Mouse (Mus musculus) hindbrain, embryonic 14.5 days (tissue): ENCODE measurements at regions not wholly inside any gene's neighbourhood (a gene's known extent, or its start where the extent isn't known, plus 50 kb on each side); places are given as distances from the start of the nearest gene placed in this dataset.

Experiments
- ATAC-seq: fragments of 200-750 bp; cut with Nextera tagmentation; 2 replicates; pipeline ENCODE4 v1.8.0; 2017; ENCODE audit warnings: moderate number of reproducible peaks, mild to moderate bottlenecking, moderate TSS enrichment, moderate library complexity; ENCODE audit not compliant: low FRiP score
- DNase-seq: peaks from one replicate; pipeline ENCODE4 v3.0.0-alpha.2; 2015; ENCODE audit warnings: low spot score
- H3K27ac ChIP-seq: fragments of 300-500 bp; sonication (generic); 2 replicates; pipeline ENCODE4 v1.5.1; 2014; ENCODE audit warnings: mild to moderate bottlenecking, moderate library complexity
- H3K27me3 ChIP-seq: fragments of 300-500 bp; sonication (generic); 2 replicates; pipeline ENCODE4 v1.6.1; 2014; ENCODE audit warnings: mild to moderate bottlenecking, low read length, mixed read lengths; ENCODE audit not compliant: control insufficient read depth, insufficient read depth
- H3K36me3 ChIP-seq: fragments of 300-500 bp; sonication (generic); replicated peaks from 2 replicates; pipeline ENCODE4 v1.6.1; 2014; ENCODE audit not compliant: control insufficient read depth, insufficient read depth
- H3K4me1 ChIP-seq: fragments of 300-500 bp; sonication (generic); replicated peaks from 2 replicates; pipeline ENCODE4 v1.6.1; 2014; ENCODE audit warnings: antibody characterized with exemption, low read length, mixed read lengths; ENCODE audit not compliant: control insufficient read depth, insufficient read depth
- H3K4me2 ChIP-seq: fragments of 300-500 bp; sonication (generic); replicated peaks from 2 replicates; pipeline ENCODE4 v1.6.1; 2014; ENCODE audit warnings: mild to moderate bottlenecking, moderate library complexity
- H3K4me3 ChIP-seq: fragments of 300-500 bp; sonication (generic); replicated peaks from 2 replicates; pipeline ENCODE4 v1.5.1; 2014; ENCODE audit warnings: mild to moderate bottlenecking, low read length
- H3K9ac ChIP-seq: fragments of 300-500 bp; sonication (generic); 2 replicates; pipeline ENCODE4 v1.6.1; 2014
- H3K9me3 ChIP-seq: fragments of 300-500 bp; sonication (generic); 2 replicates; pipeline ENCODE4 v1.6.1; 2016; ENCODE audit warnings: low read length; ENCODE audit not compliant: control insufficient read depth
- WGBS: fragments of 180-500 bp; shearing (Covaris S2); extraction: QIAGEN DNeasy Blood & Tissue Kit; methylation state at CpG from one replicate; pipeline ENCODE4 v1.1.7; 2014; 5-methylcytosine and 5-hydroxymethylcytosine counted together

DNA sequence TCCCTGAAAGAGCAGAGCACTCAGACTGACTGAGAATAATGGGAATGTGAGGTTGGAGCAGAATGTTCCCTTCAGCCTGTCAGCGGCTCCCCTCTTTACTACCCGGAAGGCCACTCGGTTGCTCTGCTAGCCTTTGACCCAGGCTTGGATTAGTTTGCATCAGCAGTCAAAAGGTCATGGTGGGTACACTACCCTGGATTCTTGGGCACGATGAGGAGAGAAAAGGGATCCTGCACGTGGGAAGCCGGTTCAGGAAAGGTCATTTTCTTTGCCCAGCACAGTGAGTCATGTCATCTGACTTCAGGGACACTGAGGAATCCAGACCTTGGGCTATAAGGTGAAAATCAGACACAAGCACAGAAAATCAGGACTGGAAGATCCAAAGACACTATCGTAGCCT lies 443.3 kb downstream of the Rps24 start:
- Histone ChIP-seq H3K9ac (no peak overlapping the region), H3K4me1 (0 out of 2 replicates have a peak, but pooled peaks cover 7% of the 10 kb centered on the region), H3K27me3 (no peaks in the 10 kb centered on the region), H3K9me3 (no peaks in the 10 kb centered on the region), H3K36me3 (no peaks in the 10 kb centered on the region), H3K4me2 (no peak overlapping the region), H3K27ac (no peak overlapping the region), H3K4me3 (no peak overlapping the region)
- DNase-seq (no peak), ATAC-seq (no peak)
- WGBS = 33% methylated on average over 7 of the region's 7 CpGs

DNA sequence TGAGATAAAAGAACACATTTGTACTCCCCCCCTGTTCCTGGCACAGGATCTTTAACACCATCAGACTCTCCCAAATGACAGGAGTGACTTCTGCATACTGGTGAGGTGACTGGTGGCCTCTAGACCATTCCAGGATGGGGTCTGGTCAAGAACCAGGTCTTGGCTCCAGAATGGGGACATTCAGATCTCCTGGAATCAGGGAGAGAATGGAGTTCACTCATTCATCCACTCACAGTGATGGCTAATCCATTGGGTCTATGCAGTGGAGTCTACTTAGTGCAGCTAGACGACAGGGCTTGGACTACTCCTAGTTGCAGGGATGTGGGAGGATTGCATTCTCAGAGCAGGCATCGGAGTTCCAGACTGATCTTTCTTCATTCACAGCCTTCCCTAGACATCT lies 451.0 kb downstream of the Rps24 start:
- no peak overlapping the region for H3K27ac ChIP-seq
- DNase-seq = no peak
- no peak overlapping the region for H3K4me3 ChIP-seq
- H3K27me3 ChIP-seq = no peaks in the 10 kb centered on the region
- no peaks in the 10 kb centered on the region for H3K36me3 ChIP-seq
- no peak for ATAC-seq
- no peak overlapping the region for H3K4me2 ChIP-seq
- no peaks in the 10 kb centered on the region for H3K9me3 ChIP-seq
- WGBS = 98% methylated on average over 2 of the region's 2 CpGs
- no peak overlapping the region for H3K9ac ChIP-seq
- 0 out of 2 replicates have a peak, but pooled peaks cover 4% of the 10 kb centered on the region for H3K4me1 ChIP-seq

DNA sequence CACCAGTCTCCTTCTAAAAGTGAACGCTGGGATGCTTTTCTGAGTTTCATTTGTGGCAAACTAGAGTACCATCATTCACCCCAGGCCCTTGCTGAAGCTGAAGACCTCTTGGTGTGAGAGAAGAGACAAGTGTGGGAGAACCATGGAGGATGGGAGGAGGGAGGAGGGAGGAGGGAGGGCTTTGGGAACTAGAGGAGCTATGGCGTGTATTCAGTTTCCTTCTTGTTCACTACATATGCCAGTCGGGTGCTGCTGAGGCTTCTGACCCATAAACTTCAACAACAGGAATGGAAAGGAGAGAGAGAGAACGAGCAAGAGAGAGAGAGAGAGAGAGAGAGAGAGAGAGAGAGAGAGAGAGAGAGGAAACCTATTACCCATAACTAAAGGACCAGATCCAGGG lies 452.1 kb downstream of the Rps24 start:
- 0 out of 2 replicates have a peak, but pooled peaks cover 4% of the 10 kb centered on the region for H3K4me1 ChIP-seq

DNA sequence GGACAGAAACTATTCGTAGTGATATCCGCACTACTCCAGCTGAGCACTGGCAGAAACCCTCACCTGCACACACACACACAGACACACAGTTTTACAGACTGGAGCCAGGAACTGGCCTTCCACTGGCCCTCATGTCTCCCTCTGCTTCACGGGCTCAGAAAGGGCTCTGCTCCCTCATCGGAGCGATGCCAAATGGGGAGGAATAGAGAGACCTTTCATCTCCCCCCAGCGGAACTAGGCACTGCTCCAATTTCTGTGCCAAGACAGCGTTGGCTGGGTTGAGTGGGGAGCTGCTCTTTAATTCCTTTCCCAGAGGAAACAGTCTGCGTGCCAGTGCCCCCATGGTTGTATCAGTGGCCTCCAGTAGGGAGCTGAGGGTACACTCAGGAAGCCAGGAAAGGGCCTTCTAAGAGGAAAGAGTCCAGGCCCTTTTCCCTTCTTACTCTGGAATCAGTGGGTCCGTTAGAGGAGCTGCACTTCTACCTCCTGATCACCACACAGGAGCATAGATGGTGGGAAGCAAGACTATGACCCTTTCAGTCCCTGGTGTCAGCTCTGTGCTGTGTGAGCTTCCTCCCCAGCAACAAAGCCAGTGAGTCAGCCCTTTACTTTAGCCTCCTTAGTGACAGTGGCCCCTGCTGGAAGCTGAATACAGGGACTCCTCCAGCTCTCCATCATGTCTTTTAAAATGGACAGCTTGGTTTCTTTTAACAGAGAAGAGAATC lies 452.7 kb downstream of the Rps24 start:
- DNase-seq (peak; percentile 80), ATAC-seq (peak; percentile 81; the same call in 1 of the 2 replicates)
- Histone ChIP-seq H3K36me3 (no peaks in the 10 kb centered on the region), H3K9ac (no peak overlapping the region), H3K4me1 (0 out of 2 replicates have a peak, but pooled peaks cover 4% of the 10 kb centered on the region), H3K4me2 (no peak overlapping the region), H3K27me3 (no peaks in the 10 kb centered on the region), H3K4me3 (no peak overlapping the region), H3K9me3 (no peaks in the 10 kb centered on the region), H3K27ac (peak overlapping the region; percentile 71)
- 55% methylated on average over 9 of the region's 9 CpGs for WGBS

More for the DNA sequence above, 452.1 kb downstream of the Rps24 start:
- no peaks in the 10 kb centered on the region for H3K9me3 ChIP-seq
- no peaks in the 10 kb centered on the region for H3K36me3 ChIP-seq
- ATAC-seq (no peak), DNase-seq (no peak)
- no peak overlapping the region for H3K4me3 ChIP-seq
- H3K27ac ChIP-seq = no peak overlapping the region
- H3K9ac ChIP-seq = no peak overlapping the region
- WGBS = 72% methylated on average over 4 of the region's 4 CpGs
- H3K27me3 ChIP-seq = no peaks in the 10 kb centered on the region
- no peak overlapping the region for H3K4me2 ChIP-seq

DNA sequence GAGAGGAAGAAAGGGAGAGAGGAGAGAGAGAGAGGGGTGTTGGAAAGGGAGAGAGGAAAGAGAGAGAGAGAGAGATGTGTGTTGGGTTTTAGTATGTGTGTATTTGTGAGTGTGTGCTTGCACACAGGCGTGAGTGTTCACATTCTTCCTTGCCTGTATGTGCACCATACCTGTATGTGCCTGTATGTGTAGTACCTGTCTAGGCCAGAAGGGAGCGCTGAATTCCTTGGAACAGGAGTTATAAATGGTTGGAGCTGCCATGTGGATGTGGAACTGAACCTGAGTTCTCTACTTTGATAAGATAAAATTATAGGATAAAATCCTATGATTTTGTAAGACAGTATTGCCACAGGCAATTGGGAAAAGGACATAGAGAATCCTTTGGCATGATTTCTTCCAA lies 458.8 kb downstream of the Rps24 start:
- no peaks in the 10 kb centered on the region for H3K36me3 ChIP-seq
- WGBS = 43% methylated on average over 2 of the region's 2 CpGs
- H3K4me2 ChIP-seq = no peak overlapping the region
- H3K27ac ChIP-seq = no peak overlapping the region
- DNase-seq (no peak), ATAC-seq (no peak)
- no peaks in the 10 kb centered on the region for H3K27me3 ChIP-seq
- no peak overlapping the region for H3K9ac ChIP-seq
- H3K9me3 ChIP-seq = peaks cover 3% of the 10 kb centered on the region; the same call in 1 of the 2 replicates
- H3K4me3 ChIP-seq = no peak overlapping the region
- no peaks in the 10 kb centered on the region for H3K4me1 ChIP-seq

DNA sequence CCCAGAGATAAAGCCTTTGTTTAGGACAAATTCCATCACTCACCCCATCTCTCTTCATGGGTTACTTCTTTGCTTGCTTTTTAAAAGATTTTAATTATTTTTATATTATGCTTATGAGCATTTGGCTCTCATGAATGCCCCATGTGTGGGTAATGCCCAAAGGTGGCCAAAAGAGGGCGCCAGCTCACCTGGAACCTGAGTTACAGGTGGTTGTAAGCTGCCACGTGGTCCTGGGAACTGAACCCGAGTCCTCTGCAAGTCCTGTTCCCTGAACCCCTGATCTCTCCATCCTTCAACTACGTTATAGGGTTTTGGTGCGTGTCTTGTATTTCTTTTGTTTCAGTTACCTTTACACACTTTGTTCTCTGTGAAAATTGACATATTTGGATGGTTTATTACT lies 460.2 kb downstream of the Rps24 start:
- H3K4me3 ChIP-seq = no peak overlapping the region
- no peak for ATAC-seq
- DNase-seq = no peak
- H3K9ac ChIP-seq = no peak overlapping the region
- peaks cover 3% of the 10 kb centered on the region; the same call in 1 of the 2 replicates for H3K9me3 ChIP-seq
- 83% methylated on average over 5 of the region's 5 CpGs for WGBS
- H3K27ac ChIP-seq = no peak overlapping the region
- no peak overlapping the region for H3K4me2 ChIP-seq
- H3K4me1 ChIP-seq = no peaks in the 10 kb centered on the region
- H3K36me3 ChIP-seq = no peaks in the 10 kb centered on the region
- H3K27me3 ChIP-seq = no peaks in the 10 kb centered on the region

DNA sequence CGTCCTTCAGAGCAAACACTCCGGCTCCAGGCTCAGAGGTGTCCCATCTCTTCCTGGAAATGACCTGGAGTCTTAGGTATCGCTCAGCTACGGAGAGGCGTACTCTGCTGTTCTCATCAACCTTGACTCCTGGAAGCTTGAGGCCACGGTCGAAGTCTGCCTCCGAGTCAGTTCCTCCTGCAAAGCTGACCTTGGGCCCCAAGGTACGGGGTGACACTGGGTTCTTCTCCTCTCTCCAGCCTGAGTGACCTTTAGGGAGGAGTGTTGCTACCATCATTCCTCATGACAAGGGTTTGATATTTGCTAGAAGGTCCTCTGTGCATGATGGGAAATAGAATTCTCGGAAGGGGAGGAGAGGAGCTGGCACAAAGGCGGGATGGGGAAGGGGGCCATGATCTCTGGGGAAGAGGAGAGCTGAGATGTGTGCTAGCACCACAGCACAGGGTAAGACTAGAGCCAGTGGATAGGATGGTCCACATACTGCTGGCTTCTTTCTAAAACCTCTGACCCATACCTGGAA lies 469.0 kb downstream of the Rps24 start:
- ATAC-seq (no peak), DNase-seq (no peak)
- 90% methylated on average over 11 of the region's 11 CpGs for WGBS
- no peaks in the 10 kb centered on the region for H3K36me3 ChIP-seq
- H3K9me3 ChIP-seq = no peaks in the 10 kb centered on the region
- no peaks in the 10 kb centered on the region for H3K27me3 ChIP-seq
- no peak overlapping the region for H3K4me3 ChIP-seq
- no peaks in the 10 kb centered on the region for H3K4me1 ChIP-seq
- H3K4me2 ChIP-seq = no peak overlapping the region
- no peak overlapping the region for H3K9ac ChIP-seq
- no peak overlapping the region for H3K27ac ChIP-seq

DNA sequence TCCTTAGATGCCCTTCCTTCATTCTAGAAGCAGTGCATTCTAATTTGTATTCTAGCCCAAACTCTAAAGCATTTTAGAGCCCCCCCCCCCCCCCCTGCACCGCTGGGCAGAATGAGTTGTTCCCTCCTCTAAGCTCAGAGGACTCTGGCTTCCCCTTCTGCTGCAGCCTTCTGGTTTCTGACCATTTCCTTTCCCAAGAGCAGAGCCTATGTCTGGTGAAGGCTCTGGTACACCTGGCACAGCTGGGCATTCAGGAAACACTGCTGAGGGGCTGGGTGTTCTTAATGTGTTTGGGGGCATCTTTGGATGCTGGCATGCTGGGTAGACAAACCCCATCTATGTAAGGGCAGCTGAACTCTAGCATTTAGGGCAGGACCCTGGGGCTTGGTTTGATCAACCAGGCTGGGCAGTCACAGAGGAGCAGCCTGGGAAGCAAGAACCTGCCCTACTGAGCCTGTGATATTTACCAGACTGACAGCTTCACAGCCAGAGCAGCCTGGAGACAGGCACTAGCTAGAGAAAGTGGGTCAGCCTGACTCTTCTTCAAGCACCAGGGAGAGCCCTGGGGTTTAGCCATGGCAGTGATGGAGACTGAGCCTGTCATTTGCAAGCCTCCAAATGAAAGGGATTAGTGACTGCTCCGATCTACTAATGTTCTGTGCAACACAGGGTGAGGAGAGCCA lies 469.7 kb downstream of the Rps24 start:
- Histone ChIP-seq H3K27ac (peak overlapping the region; percentile 45; the same call in 1 of the 2 replicates), H3K27me3 (no peaks in the 10 kb centered on the region), H3K4me1 (no peaks in the 10 kb centered on the region), H3K4me3 (no peak overlapping the region), H3K4me2 (no peak overlapping the region), H3K36me3 (no peaks in the 10 kb centered on the region), H3K9me3 (no peaks in the 10 kb centered on the region), H3K9ac (no peak overlapping the region)
- 44% methylated on average over 2 of the region's 2 CpGs for WGBS
- DNase-seq (no peak), ATAC-seq (no peak)

DNA sequence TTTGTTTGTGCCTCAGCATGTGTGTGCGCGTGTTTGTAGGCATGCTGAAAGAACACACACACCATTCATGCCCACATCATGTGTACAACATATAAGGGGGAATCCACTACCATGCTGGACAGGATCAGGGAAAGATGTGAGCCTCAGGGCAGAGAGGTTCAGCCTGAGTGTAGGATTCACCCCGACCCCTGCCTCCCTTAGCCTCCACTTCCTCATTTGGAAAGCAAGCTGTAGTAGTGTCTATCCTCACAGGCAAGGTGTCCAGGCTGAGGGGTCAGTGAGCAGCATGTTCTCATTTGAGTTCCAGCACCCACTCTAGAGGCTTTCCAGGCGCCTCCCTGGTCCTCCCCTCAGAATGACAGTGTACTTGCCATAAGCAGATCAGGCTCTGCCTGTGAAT lies 470.5 kb downstream of the Rps24 start:
- Histone ChIP-seq H3K4me2 (no peak overlapping the region), H3K4me3 (no peak overlapping the region), H3K9ac (no peak overlapping the region), H3K36me3 (no peaks in the 10 kb centered on the region), H3K4me1 (no peaks in the 10 kb centered on the region), H3K27me3 (no peaks in the 10 kb centered on the region), H3K27ac (no peak overlapping the region), H3K9me3 (no peaks in the 10 kb centered on the region)
- WGBS = 86% methylated on average over 4 of the region's 4 CpGs
- ATAC-seq (no peak), DNase-seq (no peak)
